Mouse (Mus musculus): Measurements from ENCODE around the gene Bub3. TPM values are rescaled to one million over a fixed set of nuclear protein-coding genes. Genes with fewer than 3 reads are reported as not detected.

Gene Bub3
- polyA plus RNA-seq, 1 experiment = 88.3 TPM

DNA sequence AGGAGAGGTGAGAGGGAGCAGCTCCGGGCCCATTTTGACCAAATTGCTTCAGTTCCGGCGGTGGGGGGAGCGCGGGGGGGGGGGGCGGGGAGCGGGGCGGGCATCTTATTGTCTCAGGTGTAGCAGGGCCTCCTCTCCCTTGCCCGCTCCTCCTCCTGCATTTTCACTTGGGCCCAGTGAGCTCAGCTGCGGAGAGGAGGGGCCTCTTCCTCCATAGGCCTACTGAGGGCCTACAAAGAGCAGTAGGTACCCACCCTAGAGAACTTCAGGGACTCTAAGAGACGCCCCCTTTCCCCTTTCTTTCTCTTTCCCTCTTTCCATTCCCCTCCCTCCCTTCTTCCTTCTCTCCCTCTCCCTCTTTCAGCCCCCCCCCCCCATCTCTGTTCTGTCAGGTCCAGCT lies 43.2 kb downstream of the Bub3 start:
- Histone ChIP-seq H3K27ac (ENCODE audit: insufficient read depth, low read depth, low read length) (no peak overlapping the region), H3K4me1 (ENCODE audit: control insufficient read depth, insufficient read depth, low read length) (no peaks in the 10 kb centered on the region), H3K4me3 (ENCODE audit: insufficient read depth, low read length) (no peak overlapping the region)
- TF ChIP-seq POLR2A (IDR thresholded peaks at IDR 0.05; ENCODE audit: borderline replicate concordance, low read depth, low read length) (no peak), CTCF (IDR thresholded peaks at IDR 0.05; ENCODE audit: low read depth, low read length) (no peak)

DNA sequence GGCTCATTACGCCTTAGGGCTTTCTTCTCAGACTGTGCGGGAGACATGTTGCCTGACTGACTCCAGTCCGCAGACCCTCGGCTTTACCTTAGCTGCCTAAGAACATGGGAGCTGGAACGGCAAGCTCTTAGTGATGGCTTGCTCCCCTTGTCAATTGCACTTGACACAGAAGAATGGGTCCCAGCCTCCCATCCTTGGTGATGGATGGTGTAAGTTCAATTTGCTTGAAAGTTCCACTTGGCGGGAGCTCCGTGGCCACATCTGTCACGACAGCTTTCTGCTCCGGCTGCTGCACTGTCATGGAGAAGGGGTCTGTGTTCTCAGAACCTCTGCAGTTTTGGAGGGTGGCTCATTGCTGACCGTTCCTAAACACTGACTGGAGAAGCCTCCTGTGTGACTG lies 44.9 kb downstream of the Bub3 start:
- TF ChIP-seq CTCF (IDR thresholded peaks at IDR 0.05; ENCODE audit: low read depth, low read length) = no peak
- no peak for TF ChIP-seq POLR2A (IDR thresholded peaks at IDR 0.05; ENCODE audit: borderline replicate concordance, low read depth, low read length)

DNA sequence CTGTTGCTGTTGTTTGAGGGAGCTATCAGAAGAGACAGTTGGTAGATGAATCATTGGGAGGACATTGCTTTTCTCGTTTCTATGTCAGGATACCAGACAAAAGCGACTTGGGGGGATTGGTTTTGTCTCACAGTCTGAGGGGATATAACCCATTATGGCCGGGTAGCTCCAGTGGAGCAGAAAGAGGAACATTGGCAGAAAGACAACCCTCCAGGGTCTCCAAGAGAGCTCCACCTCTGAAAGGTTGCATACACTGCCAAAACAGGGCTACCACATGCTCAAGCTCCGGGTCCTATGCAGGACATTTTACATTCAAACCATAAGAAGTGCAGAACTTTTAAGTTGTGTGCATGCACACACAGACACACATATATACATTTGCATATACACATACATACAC lies 45.5 kb downstream of the Bub3 start:
- no peak overlapping the region for H3K4me3 ChIP-seq (ENCODE audit: insufficient read depth, low read length)
- no peak overlapping the region for H3K27ac ChIP-seq (ENCODE audit: insufficient read depth, low read depth, low read length)
- no peaks in the 10 kb centered on the region for H3K4me1 ChIP-seq (ENCODE audit: control insufficient read depth, insufficient read depth, low read length)
- TF ChIP-seq CTCF (IDR thresholded peaks at IDR 0.05; ENCODE audit: low read depth, low read length) (no peak), POLR2A (IDR thresholded peaks at IDR 0.05; ENCODE audit: borderline replicate concordance, low read depth, low read length) (no peak)

More for the DNA sequence above, 44.9 kb downstream of the Bub3 start:
- Histone ChIP-seq H3K27ac (ENCODE audit: insufficient read depth, low read depth, low read length) (no peak overlapping the region), H3K4me3 (ENCODE audit: insufficient read depth, low read length) (no peak overlapping the region), H3K4me1 (ENCODE audit: control insufficient read depth, insufficient read depth, low read length) (no peaks in the 10 kb centered on the region)

DNA sequence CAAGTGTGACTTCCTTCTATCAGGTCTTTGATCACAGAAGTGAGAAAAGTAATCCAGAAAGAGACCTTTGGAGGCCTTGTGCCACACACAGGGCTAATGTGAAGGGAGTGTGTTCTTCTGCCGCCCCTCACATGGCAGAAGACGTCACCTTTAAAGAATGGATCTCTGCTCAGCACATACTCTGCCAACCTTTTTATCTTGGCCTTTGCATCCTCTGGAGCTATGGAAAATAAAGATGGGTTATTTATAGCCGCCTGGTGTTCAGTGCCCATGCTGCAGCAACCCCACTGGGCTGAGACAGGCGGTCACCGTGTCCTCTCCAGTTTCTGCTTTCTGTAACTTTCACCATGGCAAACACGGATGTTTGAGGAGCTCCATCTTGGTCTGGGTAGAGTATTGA lies 48.0 kb downstream of the Bub3 start:
- Histone ChIP-seq H3K4me1 (ENCODE audit: control insufficient read depth, insufficient read depth, low read length) (no peaks in the 10 kb centered on the region), H3K27ac (ENCODE audit: insufficient read depth, low read depth, low read length) (no peak overlapping the region), H3K4me3 (ENCODE audit: insufficient read depth, low read length) (no peak overlapping the region)
- TF ChIP-seq CTCF (IDR thresholded peaks at IDR 0.05; ENCODE audit: low read depth, low read length) (no peak), POLR2A (IDR thresholded peaks at IDR 0.05; ENCODE audit: borderline replicate concordance, low read depth, low read length) (no peak)

DNA sequence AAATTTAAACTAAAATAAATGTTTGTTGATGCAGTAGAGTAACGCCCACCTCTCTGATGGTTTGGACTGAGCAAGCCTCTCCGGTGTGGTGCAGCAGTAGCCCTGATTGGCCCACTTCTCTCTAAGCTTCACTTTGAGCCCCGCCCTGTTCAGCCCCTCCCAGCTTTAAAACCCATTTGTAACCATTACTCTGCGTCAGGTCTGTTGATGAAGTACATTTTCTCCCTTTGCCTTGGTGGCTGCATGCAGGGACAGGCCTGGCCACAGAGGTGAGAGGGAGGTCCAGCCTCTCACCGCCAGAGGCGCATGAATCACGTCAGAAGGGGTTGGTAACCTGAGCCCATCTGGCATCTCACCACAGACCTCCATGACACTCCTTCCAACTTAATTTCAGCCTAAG lies 49.7 kb downstream of the Bub3 start:
- Histone ChIP-seq H3K27ac (ENCODE audit: insufficient read depth, low read depth, low read length) (no peak overlapping the region), H3K4me1 (ENCODE audit: control insufficient read depth, insufficient read depth, low read length) (no peaks in the 10 kb centered on the region), H3K4me3 (ENCODE audit: insufficient read depth, low read length) (no peak overlapping the region)
- TF ChIP-seq POLR2A (IDR thresholded peaks at IDR 0.05; ENCODE audit: borderline replicate concordance, low read depth, low read length) (no peak), CTCF (IDR thresholded peaks at IDR 0.05; ENCODE audit: low read depth, low read length) (no peak)

Other genes with a start within 250 kb of the Bub3 start
- gene Cuzd1, start 237.9 kb upstream of the Bub3 start, polyA plus RNA-seq (2012; ENCODE audit: insufficient read depth, insufficient read length, missing spikeins) = not detected in 2 replicates
- not detected in 2 replicates for gene Fam24b, start 230.7 kb upstream of the Bub3 start, polyA plus RNA-seq (2012; ENCODE audit: insufficient read depth, insufficient read length, missing spikeins)
- gene Fam24a, start 226.4 kb upstream of the Bub3 start, polyA plus RNA-seq (2012; ENCODE audit: insufficient read depth, insufficient read length, missing spikeins) = not detected in 2 replicates
- gene 2310057M21Rik, start 197.5 kb upstream of the Bub3 start, polyA plus RNA-seq (2012; ENCODE audit: insufficient read depth, insufficient read length, missing spikeins) = 8.2 and 9.4 TPM in 2 replicates
- gene Pstk, start 189.1 kb upstream of the Bub3 start, polyA plus RNA-seq (2012; ENCODE audit: insufficient read depth, insufficient read length, missing spikeins) = 19.7 and 22.4 TPM in 2 replicates
- gene Ikzf5, start 149.7 kb upstream of the Bub3 start, polyA plus RNA-seq (2012; ENCODE audit: insufficient read depth, insufficient read length, missing spikeins) = 17.3 and 20.7 TPM in 2 replicates
- 54.9 and 61.0 TPM in 2 replicates for gene Acadsb, start 149.6 kb upstream of the Bub3 start, polyA plus RNA-seq (2012; ENCODE audit: insufficient read depth, insufficient read length, missing spikeins)
- not detected in 2 replicates for gene Hmx3, start 17.4 kb upstream of the Bub3 start, polyA plus RNA-seq (2012; ENCODE audit: insufficient read depth, insufficient read length, missing spikeins)
- gene Hmx2, start 11.4 kb upstream of the Bub3 start, polyA plus RNA-seq (2012; ENCODE audit: insufficient read depth, insufficient read length, missing spikeins) = not detected in 2 replicates

Measured in bone marrow macrophage, adult 2 months (primary cell).